Mouse (Mus musculus): ENCODE measurements around the gene Cngb1.

DNA sequence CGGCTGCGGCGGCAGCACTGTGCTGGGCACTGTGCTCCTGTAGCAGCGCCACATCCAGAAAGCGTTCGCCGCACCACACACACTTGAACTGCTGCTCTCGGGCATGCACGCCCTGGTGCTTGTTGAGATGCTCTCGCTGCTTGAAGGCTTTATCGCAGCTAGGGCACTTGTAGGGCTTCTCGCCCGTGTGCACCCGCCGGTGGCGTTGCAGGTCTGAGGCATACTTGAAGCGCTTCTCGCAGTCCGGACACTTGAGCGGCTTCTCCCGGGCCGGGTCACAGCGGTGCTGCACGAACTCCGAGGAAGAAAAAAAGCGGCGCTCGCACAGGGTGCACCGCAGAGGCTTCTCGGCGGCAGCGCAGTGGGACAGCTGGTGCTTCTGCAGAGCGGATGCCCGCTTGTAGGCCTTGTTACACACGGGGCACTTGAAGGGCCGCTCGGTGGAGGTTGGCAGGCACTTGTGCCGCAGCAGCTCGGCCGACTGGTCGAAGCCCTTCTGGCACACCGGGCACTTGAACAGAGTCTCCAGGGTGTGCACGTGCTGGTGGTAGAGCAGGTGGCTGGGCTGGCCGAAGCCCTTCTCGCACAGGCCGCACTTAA, 21.6 kb upstream of the Cngb1 start:
- TF ChIP-seq EP300 (IDR thresholded peaks at IDR 0.05; ENCODE audit: low read depth) (no peak), CTCF (IDR thresholded peaks at IDR 0.05; ENCODE audit: low read depth) (no peak)

Measured in liver, postnatal 0 days (tissue).